Mouse (Mus musculus) forebrain, embryonic 14.5 days (tissue): Measurements from ENCODE around the gene Tamm41. TPM values are rescaled to one million over a fixed set of nuclear protein-coding genes. Genes with fewer than 3 reads are reported as not detected.
A peak's percentile ranks its signal among the peaks of the same experiment; 100 is the strongest.

Experiments used
- ATAC-seq: fragments of 200-750 bp; cut with Nextera tagmentation; 2 replicates; pipeline ENCODE4 v1.8.0; 2017; ENCODE audit warnings: mild to moderate bottlenecking, moderate library complexity
- DNase-seq: peaks from one replicate; pipeline ENCODE4 v3.0.0-alpha.2; 2015; ENCODE audit warnings: low spot score
- H3K27ac ChIP-seq: fragments of 300-500 bp; sonication (generic); 2 replicates; pipeline ENCODE4 v1.5.1; 2014; ENCODE audit warnings: low read depth, mild to moderate bottlenecking, control low read depth, low read length, moderate library complexity
- H3K27me3 ChIP-seq: fragments of 300-500 bp; sonication (generic); replicated peaks from 2 replicates; pipeline ENCODE4 v1.6.1; 2014; ENCODE audit warnings: low read length, control low read depth, mixed read lengths; ENCODE audit not compliant: control insufficient read depth, insufficient read depth
- H3K36me3 ChIP-seq: fragments of 300-500 bp; sonication (generic); 2 replicates; pipeline ENCODE4 v1.6.1; 2014; ENCODE audit warnings: low read length, control low read depth; ENCODE audit not compliant: control insufficient read depth, insufficient read depth
- H3K4me1 ChIP-seq: fragments of 300-500 bp; sonication (generic); 2 replicates; pipeline ENCODE4 v1.6.1; 2014; ENCODE audit warnings: antibody characterized with exemption, low read length, control low read depth; ENCODE audit not compliant: control insufficient read depth, insufficient read depth
- H3K4me2 ChIP-seq: fragments of 300-500 bp; sonication (generic); 2 replicates; pipeline ENCODE4 v1.6.1; 2014; ENCODE audit warnings: mild to moderate bottlenecking, control low read depth, low read length
- H3K4me3 ChIP-seq: fragments of 300-500 bp; sonication (generic); 2 replicates; pipeline ENCODE4 v1.5.1; 2014; ENCODE audit warnings: low read depth, low read length, control low read depth
- H3K9ac ChIP-seq: fragments of 300-500 bp; sonication (generic); 2 replicates; pipeline ENCODE4 v1.6.1; 2014; ENCODE audit warnings: mild to moderate bottlenecking, low read length, control low read depth, moderate library complexity
- H3K9me3 ChIP-seq: fragments of 300-500 bp; sonication (generic); replicated peaks from 2 replicates; pipeline ENCODE4 v1.6.1; 2016; ENCODE audit warnings: low read length, control low read depth, mixed read lengths; ENCODE audit not compliant: control insufficient read depth
- WGBS: fragments of 180-500 bp; shearing (Covaris S2); extraction: QIAGEN DNeasy Blood & Tissue Kit; methylation state at CpG from one replicate; pipeline ENCODE4 v1.1.7; 2014; 5-methylcytosine and 5-hydroxymethylcytosine counted together
- polyA plus RNA-seq: library from polyadenylated mRNA; unstranded; fragments of >200 nt; fragmentation: Nextera tagmentation; extraction: Ambion mirVana; gene quantifications from 2 replicates; pipeline ENCODE4 v1.2.1, GENCODE M21; 2014

The Tamm41 gene
- polyA plus RNA-seq, 1 experiment from 2014 or later = 69.6 TPM

- Histone ChIP-seq H3K36me3 (no peaks in the 10 kb centered on the region), H3K4me1 (no peaks in the 10 kb centered on the region), H3K4me3 (no peak overlapping the region), H3K9ac (no peak overlapping the region), H3K4me2 (no peak overlapping the region), H3K27me3 (peaks cover 6% of the 10 kb centered on the region; the same call in 1 of the 2 replicates), H3K27ac (no peak overlapping the region), H3K9me3 (no peaks in the 10 kb centered on the region)
- DNase-seq (no peak), ATAC-seq (no peak)
- 88% methylated on average over 1 of the region's 1 CpGs for WGBS
These were observed 64.7 kb downstream of the Tamm41 start for GRCm38 (mm10) chr6:114972988-114973387.

GRCm38 (mm10) chr6:114970895-114971294 lies 66.8 kb downstream of the Tamm41 start:
- WGBS = 75% methylated on average over 5 of the region's 5 CpGs
- no peak overlapping the region for H3K9ac ChIP-seq
- no peaks in the 10 kb centered on the region for H3K4me1 ChIP-seq
- no peaks in the 10 kb centered on the region for H3K36me3 ChIP-seq
- H3K4me3 ChIP-seq = no peak overlapping the region
- no peak for DNase-seq
- no peak overlapping the region for H3K4me2 ChIP-seq
- no peaks in the 10 kb centered on the region for H3K9me3 ChIP-seq
- H3K27ac ChIP-seq = no peak overlapping the region
- peaks cover 17% of the 10 kb centered on the region for H3K27me3 ChIP-seq
- no peak for ATAC-seq

DNA sequence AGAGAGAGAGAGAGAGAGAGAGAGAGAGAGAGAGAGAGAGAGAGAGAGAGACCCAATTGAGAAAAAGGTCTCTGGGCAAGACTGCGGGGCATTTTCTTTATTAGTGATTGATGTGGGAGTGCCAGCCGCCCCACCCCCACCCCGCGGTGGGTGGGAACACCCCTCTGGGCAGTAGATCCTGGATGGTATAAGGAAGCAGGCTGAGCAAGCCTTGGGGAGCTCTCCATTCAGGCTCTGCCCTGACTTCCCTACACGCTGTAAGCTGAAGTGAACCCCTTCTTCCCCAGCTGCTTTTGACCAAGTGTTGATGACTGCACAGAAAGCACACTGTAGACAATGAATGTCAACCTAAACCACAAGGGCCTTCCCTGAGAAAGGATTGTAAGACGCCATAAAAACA lies 67.3 kb downstream of the Tamm41 start:
- DNase-seq (no peak), ATAC-seq (no peak)
- H3K9ac ChIP-seq = no peak overlapping the region
- H3K4me2 ChIP-seq = no peak overlapping the region
- peaks cover 17% of the 10 kb centered on the region for H3K27me3 ChIP-seq
- WGBS = 25% methylated on average over 6 of the region's 6 CpGs
- H3K27ac ChIP-seq = no peak overlapping the region
- H3K4me1 ChIP-seq = no peaks in the 10 kb centered on the region
- no peaks in the 10 kb centered on the region for H3K36me3 ChIP-seq
- H3K9me3 ChIP-seq = no peaks in the 10 kb centered on the region
- no peak overlapping the region for H3K4me3 ChIP-seq

GRCm38 (mm10) chr6:114969213-114970120 lies 68.2 kb downstream of the Tamm41 start, which contains the start of gene Vgll4:
Gene Vgll4, minus strand, starts transcription at chr6:114969994.
- H3K4me2 ChIP-seq = peak within 1 kb of the TSS; percentile 100
- H3K27me3 ChIP-seq = peaks cover 17% of the 10 kb centered on the region
- no peak within 1 kb of the TSS for H3K27ac ChIP-seq
- no peaks in the 10 kb centered on the region for H3K4me1 ChIP-seq
- under 1% methylated on average over 79 of the region's 79 CpGs for WGBS
- DNase-seq (peak; percentile 67), ATAC-seq (peak; percentile 60)
- H3K9me3 ChIP-seq = no peaks in the 10 kb centered on the region
- H3K4me3 ChIP-seq = peak within 1 kb of the TSS; percentile 66
- H3K9ac ChIP-seq = peak within 1 kb of the TSS; percentile 72
- no peaks in the 10 kb centered on the region for H3K36me3 ChIP-seq

DNA sequence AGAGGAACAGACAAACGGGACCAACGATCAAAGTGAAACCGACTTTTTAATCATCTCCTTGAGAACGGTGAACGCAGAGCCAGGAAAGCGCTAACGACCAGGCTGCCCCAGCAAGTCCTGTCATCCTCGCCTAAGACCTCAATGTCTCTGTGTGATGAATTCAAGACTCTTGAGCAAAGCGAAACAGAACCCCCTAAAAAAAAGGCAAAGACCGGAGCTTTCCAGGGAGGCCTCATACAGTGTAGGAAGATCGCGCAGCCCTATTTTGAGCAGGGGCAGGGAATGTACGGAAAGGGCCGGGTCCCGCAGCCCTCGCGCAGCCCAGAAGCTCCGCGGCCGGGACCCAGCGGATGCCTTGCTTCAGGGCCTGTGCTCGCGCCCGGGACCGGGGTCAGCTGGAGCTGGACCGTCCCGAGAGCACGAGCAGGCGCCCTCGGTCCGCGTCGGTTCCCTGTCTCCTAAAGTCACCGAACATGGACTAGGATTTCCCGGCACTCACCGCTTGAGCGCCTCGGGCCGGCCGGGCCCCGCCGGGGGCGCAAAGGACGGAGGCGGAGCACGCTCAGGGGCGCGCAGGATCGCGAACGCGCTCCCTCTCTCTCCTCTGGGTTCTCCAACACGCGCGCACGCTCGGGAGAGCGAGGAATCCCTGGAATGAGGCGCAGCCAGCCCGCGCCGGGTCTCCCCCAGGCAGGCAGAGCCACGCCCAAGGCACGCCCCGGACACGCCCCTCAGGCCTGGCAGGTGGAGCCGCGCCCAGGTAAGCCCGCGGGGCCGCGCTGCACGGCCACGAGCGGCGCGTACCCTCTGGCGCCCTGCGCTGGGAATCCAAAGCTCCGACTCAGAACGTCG lies 69.1 kb downstream of the Tamm41 start:
- Histone ChIP-seq H3K4me2 (peak overlapping the region; percentile 100), H3K9me3 (no peaks in the 10 kb centered on the region), H3K9ac (peak overlapping the region; percentile 72), H3K36me3 (no peaks in the 10 kb centered on the region), H3K27ac (no peak overlapping the region), H3K4me1 (no peaks in the 10 kb centered on the region), H3K27me3 (peaks cover 17% of the 10 kb centered on the region), H3K4me3 (peak overlapping the region; percentile 66)
- WGBS = under 1% methylated on average over 74 of the region's 82 CpGs
- ATAC-seq (peak; percentile 67), DNase-seq (peak; percentile 78)

DNA sequence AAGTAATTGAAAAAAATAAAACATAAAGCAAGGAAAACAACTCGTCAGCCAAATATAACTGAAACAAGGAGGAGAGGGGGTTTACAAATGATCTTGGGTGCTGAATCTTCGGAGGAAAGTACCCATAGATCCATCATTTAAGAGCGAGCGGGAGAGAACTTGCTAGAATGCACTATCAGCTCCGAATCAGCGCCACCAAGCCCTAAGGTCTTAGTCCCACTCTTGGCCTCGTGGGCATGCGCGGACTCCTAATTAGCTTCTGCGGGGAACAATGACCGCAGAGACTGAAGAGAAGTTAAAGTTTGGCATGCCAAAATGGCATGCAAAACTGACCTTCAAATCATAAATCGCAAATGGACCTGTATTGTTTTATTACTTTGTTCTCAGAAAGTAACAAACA lies 70.1 kb downstream of the Tamm41 start:
- peak overlapping the region; percentile 100; the same call in 1 of the 2 replicates for H3K4me2 ChIP-seq
- ATAC-seq = no peak
- 33% methylated on average over 12 of the region's 12 CpGs for WGBS

DNA sequence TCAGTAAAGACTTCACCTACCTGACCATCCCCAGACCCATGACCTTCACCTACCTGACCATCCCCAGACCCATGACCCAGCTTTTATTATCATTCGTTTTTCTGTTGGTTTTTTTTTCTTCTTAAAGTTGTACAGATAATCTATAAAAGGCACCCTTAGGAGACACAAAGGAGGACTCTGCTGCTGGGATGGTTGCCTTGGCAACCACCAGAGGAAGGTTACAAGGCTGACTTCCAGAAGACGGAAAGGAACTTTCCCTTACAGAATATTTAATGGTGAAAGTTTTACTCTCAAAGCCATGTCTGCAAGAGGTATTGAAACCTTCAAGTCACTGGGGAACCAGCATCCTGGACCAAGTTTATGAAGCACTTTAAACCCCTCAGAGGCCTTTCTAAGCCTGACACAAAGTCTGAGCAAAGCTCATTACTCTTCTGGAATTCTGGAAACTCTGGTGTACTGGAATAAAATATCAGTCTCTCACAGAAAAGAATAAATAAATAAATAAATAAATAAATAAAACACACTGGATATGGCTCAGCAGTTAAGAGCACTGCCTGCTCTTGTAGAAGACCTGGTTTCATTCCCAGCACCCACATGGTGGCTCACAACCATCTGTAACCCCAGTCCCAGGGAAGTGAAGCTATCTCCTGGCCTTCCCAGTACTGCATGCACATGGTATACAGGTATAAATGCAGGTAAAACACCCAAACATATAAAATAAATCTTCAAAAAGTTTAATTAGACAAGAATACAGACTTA lies 71.1 kb downstream of the Tamm41 start:
- H3K27ac ChIP-seq = no peak overlapping the region
- ATAC-seq (no peak), DNase-seq (no peak)
- H3K4me3 ChIP-seq = no peak overlapping the region
- no peak overlapping the region for H3K9ac ChIP-seq
- no peaks in the 10 kb centered on the region for H3K9me3 ChIP-seq
- no peak overlapping the region for H3K4me2 ChIP-seq
- 44% methylated on average over 2 of the region's 2 CpGs for WGBS
- H3K36me3 ChIP-seq = no peaks in the 10 kb centered on the region
- H3K4me1 ChIP-seq = no peaks in the 10 kb centered on the region
- H3K27me3 ChIP-seq = peaks cover 17% of the 10 kb centered on the region

More for the DNA sequence above, 70.1 kb downstream of the Tamm41 start:
- no peak overlapping the region for H3K9ac ChIP-seq
- H3K27me3 ChIP-seq = peaks cover 17% of the 10 kb centered on the region
- DNase-seq = peak; percentile 34
- no peaks in the 10 kb centered on the region for H3K4me1 ChIP-seq
- H3K4me3 ChIP-seq = peak overlapping the region; percentile 66
- H3K27ac ChIP-seq = no peak overlapping the region
- no peaks in the 10 kb centered on the region for H3K9me3 ChIP-seq
- no peaks in the 10 kb centered on the region for H3K36me3 ChIP-seq

- no peaks in the 10 kb centered on the region for H3K9me3 ChIP-seq
- WGBS = 79% methylated on average over 3 of the region's 3 CpGs
- H3K9ac ChIP-seq = no peak overlapping the region
- H3K4me1 ChIP-seq = no peaks in the 10 kb centered on the region
- ATAC-seq (no peak), DNase-seq (no peak)
- no peaks in the 10 kb centered on the region for H3K36me3 ChIP-seq
- H3K27ac ChIP-seq = no peak overlapping the region
- no peak overlapping the region for H3K4me3 ChIP-seq
- H3K4me2 ChIP-seq = no peak overlapping the region
- peaks cover 17% of the 10 kb centered on the region for H3K27me3 ChIP-seq
These were observed 71.9 kb downstream of the Tamm41 start for GRCm38 (mm10) chr6:114965802-114966201.
